Mouse (Mus musculus) stomach, embryonic 16.5 days (tissue): ENCODE results near the gene Kirrel2. TPM values are rescaled to one million over a fixed set of nuclear protein-coding genes. Genes with fewer than 3 reads are reported as not detected.
"Not testable (repeated sequence)": the region's sequence is repeated elsewhere in the genome, so short reads cannot be mapped to it uniquely, and the experiment has no call there.

ENCODE experiments used
- ATAC-seq: fragments of 200-750 bp; cut with Nextera tagmentation; 2 replicates; pipeline ENCODE4 v1.8.0; 2017; ENCODE audit warnings: moderate number of reproducible peaks, moderate TSS enrichment; ENCODE audit not compliant: insufficient read depth, low FRiP score
- H3K27ac ChIP-seq: fragments of 300-500 bp; sonication (generic); 2 replicates; pipeline ENCODE4 v1.5.1; 2014; ENCODE audit warnings: low read length
- H3K27me3 ChIP-seq: fragments of 300-500 bp; sonication (generic); 2 replicates; pipeline ENCODE4 v1.6.1; 2014; ENCODE audit warnings: low read length, control low read depth, mixed read lengths; ENCODE audit not compliant: control insufficient read depth, insufficient read depth
- H3K36me3 ChIP-seq: fragments of 300-500 bp; sonication (generic); 2 replicates; pipeline ENCODE4 v1.6.1; 2014; ENCODE audit warnings: low read length; ENCODE audit not compliant: control insufficient read depth, insufficient read depth
- H3K4me1 ChIP-seq: fragments of 300-500 bp; sonication (generic); 2 replicates; pipeline ENCODE4 v1.6.1; 2014; ENCODE audit warnings: low read length, control low read depth, mixed read lengths; ENCODE audit not compliant: control insufficient read depth, insufficient read depth
- H3K4me2 ChIP-seq: fragments of 300-500 bp; sonication (generic); 2 replicates; pipeline ENCODE4 v1.6.1; 2014; ENCODE audit warnings: low read depth, low read length, mixed read lengths
- H3K4me3 ChIP-seq: fragments of 300-500 bp; sonication (generic); replicated peaks from 2 replicates; pipeline ENCODE4 v1.5.1; 2014; ENCODE audit warnings: mild to moderate bottlenecking, low read length
- H3K9ac ChIP-seq: fragments of 300-500 bp; sonication (generic); 2 replicates; pipeline ENCODE4 v1.6.1; 2014; ENCODE audit warnings: low read length
- H3K9me3 ChIP-seq: fragments of 300-500 bp; sonication (generic); replicated peaks from 2 replicates; pipeline ENCODE4 v1.6.1; 2016; ENCODE audit warnings: low read length, control low read depth; ENCODE audit not compliant: control insufficient read depth
- WGBS: fragments of 180-500 bp; shearing (Covaris S2); extraction: QIAGEN DNeasy Blood & Tissue Kit; methylation state at CpG from one replicate; pipeline ENCODE4 v1.1.7; 2014; 5-methylcytosine and 5-hydroxymethylcytosine counted together
- polyA plus RNA-seq: library from polyadenylated mRNA; unstranded; fragments of >200 nt; fragmentation: Nextera tagmentation; extraction: Ambion mirVana; gene quantifications from 2 replicates; pipeline ENCODE4 v1.2.1, GENCODE M21; 2015

Gene Kirrel2
- polyA plus RNA-seq, 1 experiment from 2014 or later, result 1.9 TPM

GRCm38 (mm10) chr7:30477415-30478381, 20.2 kb upstream of the Kirrel2 start:
- Histone ChIP-seq H3K4me2 (peak overlapping the region; percentile 51), H3K4me3 (peak overlapping the region; percentile 17), H3K27me3 (no peaks in the 10 kb centered on the region), H3K4me1 (peaks cover 5% of the 10 kb centered on the region; the same call in 1 of the 2 replicates), H3K9ac (peak overlapping the region; percentile 46; the same call in 1 of the 2 replicates), H3K27ac (no peak overlapping the region), H3K9me3 (no peaks in the 10 kb centered on the region), H3K36me3 (no peaks in the 10 kb centered on the region)
- no peak for ATAC-seq
- 7% methylated on average over 29 of the region's 32 CpGs for WGBS

- H3K27ac ChIP-seq, H3K9ac ChIP-seq, H3K4me1 ChIP-seq, H3K27me3 ChIP-seq, H3K4me2 ChIP-seq, ATAC-seq, H3K4me3 ChIP-seq, H3K36me3 ChIP-seq, H3K9me3 ChIP-seq: not testable (repeated sequence)
- 85% methylated on average over 7 of the region's 7 CpGs for WGBS
Observed at GRCm38 (mm10) chr7:30476136-30476535, 18.6 kb upstream of the Kirrel2 start.

DNA sequence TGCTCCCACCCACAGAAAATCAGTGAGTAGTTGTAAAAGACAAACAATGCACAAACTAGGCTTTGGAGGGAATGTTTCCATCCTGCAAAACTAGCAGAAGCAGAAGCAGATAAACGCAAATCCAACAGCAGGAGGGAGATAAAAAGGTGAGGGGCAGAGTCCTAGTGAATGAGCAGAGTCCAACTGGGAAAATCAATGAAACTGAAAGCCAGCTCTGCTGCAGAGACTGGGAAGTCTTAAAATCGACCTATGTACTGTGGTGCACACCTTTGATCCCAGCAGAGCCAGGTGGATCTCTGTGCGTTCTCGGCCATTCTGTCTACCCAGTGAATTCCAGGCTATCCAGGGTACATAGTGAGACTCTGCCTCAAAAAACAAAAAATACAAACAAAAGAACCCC, 17.5 kb upstream of the Kirrel2 start:
- WGBS, result 54% methylated on average over 4 of the region's 4 CpGs
- Histone ChIP-seq H3K4me1 (peaks cover 5% of the 10 kb centered on the region; the same call in 1 of the 2 replicates), H3K4me3 (no peak overlapping the region), H3K27ac (no peak overlapping the region), H3K9ac (no peak overlapping the region), H3K9me3 (no peaks in the 10 kb centered on the region), H3K36me3 (no peaks in the 10 kb centered on the region), H3K27me3 (no peaks in the 10 kb centered on the region), H3K4me2 (no peak overlapping the region)
- no peak for ATAC-seq

DNA sequence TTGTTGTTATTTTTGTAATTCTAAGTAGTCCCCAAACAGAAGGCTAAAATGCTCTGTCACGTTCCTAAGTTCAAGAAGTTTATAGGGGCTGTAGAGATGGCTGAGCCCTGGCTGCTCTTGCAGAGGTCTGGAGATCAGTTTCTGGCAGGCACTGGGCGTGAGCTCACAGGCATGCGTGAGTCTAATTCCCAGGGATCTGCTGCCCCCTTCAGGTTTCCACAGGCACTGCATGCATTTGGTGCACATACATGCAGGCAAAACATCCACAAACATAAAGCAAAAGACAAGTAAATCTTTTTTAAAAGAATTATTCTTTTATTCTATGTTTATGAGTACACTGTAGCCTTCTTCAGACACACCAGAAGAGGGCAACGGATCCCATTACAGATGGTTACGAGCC, 14.9 kb upstream of the Kirrel2 start:
- Histone ChIP-seq H3K4me1 (no peaks in the 10 kb centered on the region), H3K9me3 (no peaks in the 10 kb centered on the region), H3K27me3 (peaks cover 5% of the 10 kb centered on the region; the same call in 1 of the 2 replicates), H3K9ac (no peak overlapping the region), H3K27ac (no peak overlapping the region), H3K4me3 (no peak overlapping the region), H3K36me3 (no peaks in the 10 kb centered on the region), H3K4me2 (no peak overlapping the region)
- ATAC-seq, result no peak
- WGBS, result 50% methylated on average over 5 of the region's 5 CpGs

DNA sequence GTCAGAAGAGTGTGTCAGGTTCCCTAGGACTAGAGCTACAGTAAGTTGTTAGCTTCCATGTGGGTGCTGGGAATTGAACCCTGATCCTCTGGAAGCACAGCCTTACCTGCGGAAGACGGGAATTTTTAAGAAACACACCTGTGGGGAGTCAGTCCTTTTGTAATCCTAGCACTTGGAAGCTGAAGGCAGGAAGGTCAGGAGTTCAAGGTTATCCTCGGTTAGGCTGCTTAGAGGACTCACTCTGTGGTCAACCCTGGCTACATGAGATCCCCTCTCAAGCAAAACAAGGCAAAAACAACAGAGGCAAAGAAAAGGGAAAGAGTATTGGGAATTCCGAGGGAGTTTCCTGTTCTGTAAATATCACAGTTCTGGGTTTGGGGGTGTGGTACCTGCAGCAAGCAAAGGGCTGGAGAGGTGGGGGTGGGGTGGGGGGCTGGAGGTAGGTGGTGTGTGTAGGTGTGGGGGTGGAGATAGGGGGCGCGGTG, 7.4 kb upstream of the Kirrel2 start:
- Histone ChIP-seq H3K36me3 (no peaks in the 10 kb centered on the region), H3K4me1 (no peaks in the 10 kb centered on the region), H3K4me2 (no peak overlapping the region), H3K27me3 (peaks cover 68% of the 10 kb centered on the region), H3K4me3 (no peak overlapping the region), H3K27ac (no peak overlapping the region), H3K9me3 (no peaks in the 10 kb centered on the region), H3K9ac (no peak overlapping the region)
- 13% methylated on average over 6 of the region's 6 CpGs for WGBS
- ATAC-seq, result no peak

- Histone ChIP-seq H3K4me1 (no peaks in the 10 kb centered on the region), H3K36me3 (no peaks in the 10 kb centered on the region), H3K4me2 (no peak overlapping the region), H3K27ac (no peak overlapping the region), H3K9ac (no peak overlapping the region), H3K27me3 (peaks cover 77% of the 10 kb centered on the region), H3K4me3 (no peak overlapping the region), H3K9me3 (no peaks in the 10 kb centered on the region)
- ATAC-seq, result no peak
- 14% methylated on average over 4 of the region's 4 CpGs for WGBS
Observed at GRCm38 (mm10) chr7:30463996-30464395, 6.5 kb upstream of the Kirrel2 start.

- no peak for ATAC-seq
- Histone ChIP-seq H3K4me3 (no peak overlapping the region), H3K9me3 (no peaks in the 10 kb centered on the region), H3K27me3 (peaks cover 80% of the 10 kb centered on the region), H3K9ac (no peak overlapping the region), H3K36me3 (no peaks in the 10 kb centered on the region), H3K4me1 (no peaks in the 10 kb centered on the region), H3K4me2 (no peak overlapping the region), H3K27ac (no peak overlapping the region)
- 34% methylated on average over 7 of the region's 7 CpGs for WGBS
Observed at GRCm38 (mm10) chr7:30463568-30463967, 6.1 kb upstream of the Kirrel2 start.

GRCm38 (mm10) chr7:30459484-30459883, 2.0 kb upstream of the Kirrel2 start:
- Histone ChIP-seq H3K9me3 (no peaks in the 10 kb centered on the region), H3K27me3 (peaks cover 85% of the 10 kb centered on the region)
- WGBS, result 41% methylated on average over 6 of the region's 6 CpGs

DNA sequence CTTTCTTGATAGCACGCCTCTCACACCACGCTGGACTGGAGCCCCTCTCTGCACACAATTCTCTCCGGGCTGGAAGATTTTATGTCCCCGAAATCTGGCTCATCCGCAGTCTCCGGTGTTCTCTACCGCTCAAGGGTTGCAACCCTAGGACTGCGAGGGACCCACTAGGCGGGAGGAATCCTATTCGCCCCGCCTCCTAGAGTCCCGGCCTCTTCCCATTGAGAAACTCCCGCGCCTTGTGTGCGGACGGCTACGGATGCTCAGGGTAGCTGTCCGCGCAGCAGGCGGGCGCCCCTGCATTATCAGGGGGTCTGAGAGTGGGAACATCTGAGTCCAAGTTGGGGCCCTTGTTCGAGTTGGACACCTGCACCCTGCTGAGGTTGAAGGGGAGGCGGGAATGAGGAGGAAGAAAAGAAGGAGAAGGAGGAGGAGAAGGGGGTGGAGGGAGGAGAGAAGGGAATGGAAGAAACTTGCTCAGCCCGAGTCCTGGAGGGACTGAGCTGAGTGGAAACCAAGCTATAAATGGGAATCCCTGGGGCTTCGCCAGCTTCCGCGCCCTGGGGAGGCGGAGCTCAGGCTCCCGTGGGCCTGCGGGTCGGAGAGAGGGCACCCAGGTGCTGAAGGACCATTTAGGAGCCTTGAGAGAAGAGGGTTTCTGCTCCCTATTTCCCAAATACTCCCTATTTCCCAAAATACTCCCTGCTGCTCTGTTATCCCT, 420 bp downstream of the Kirrel2 start:
- no peaks in the 10 kb centered on the region for H3K36me3 ChIP-seq
- H3K27ac ChIP-seq, result no peak overlapping the region
- WGBS, result under 1% methylated on average over 31 of the region's 31 CpGs
- peak overlapping the region; percentile 28 for H3K4me3 ChIP-seq
- peak; percentile 18; the same call in 1 of the 2 replicates for ATAC-seq
- no peak overlapping the region for H3K9ac ChIP-seq
- H3K27me3 ChIP-seq, result peaks cover 91% of the 10 kb centered on the region
- peaks cover 7% of the 10 kb centered on the region; the same call in 1 of the 2 replicates for H3K4me1 ChIP-seq
- no peaks in the 10 kb centered on the region for H3K9me3 ChIP-seq
- H3K4me2 ChIP-seq, result peak overlapping the region; percentile 45

More at GRCm38 (mm10) chr7:30459484-30459883, 2.0 kb upstream of the Kirrel2 start:
- H3K9ac ChIP-seq, result no peak overlapping the region
- no peaks in the 10 kb centered on the region for H3K36me3 ChIP-seq
- no peak overlapping the region for H3K4me2 ChIP-seq
- no peak overlapping the region for H3K4me3 ChIP-seq
- ATAC-seq, result no peak
- no peak overlapping the region for H3K27ac ChIP-seq
- H3K4me1 ChIP-seq, result peaks cover 7% of the 10 kb centered on the region; the same call in 1 of the 2 replicates
